Mouse (Mus musculus) hindbrain, embryonic 13.5 days (tissue): Measurements from ENCODE around the gene Hoxd13. TPM values are rescaled to one million over a fixed set of nuclear protein-coding genes. Genes with fewer than 3 reads are reported as not detected.

ENCODE experiments used
- ATAC-seq: fragments of 200-750 bp; cut with Nextera tagmentation; 2 replicates; pipeline ENCODE4 v1.8.0; 2017; ENCODE audit warnings: moderate TSS enrichment; ENCODE audit not compliant: low FRiP score
- H3K27ac ChIP-seq: fragments of 300-500 bp; sonication (generic); 2 replicates; pipeline ENCODE4 v1.5.1; 2015; ENCODE audit warnings: inconsistent platforms, mild to moderate bottlenecking, moderate library complexity
- H3K27me3 ChIP-seq: fragments of 300-500 bp; sonication (generic); 2 replicates; pipeline ENCODE4 v1.6.1; 2015; ENCODE audit warnings: mild to moderate bottlenecking, inconsistent platforms
- H3K36me3 ChIP-seq: fragments of 300-500 bp; sonication (generic); 2 replicates; pipeline ENCODE4 v1.6.1; 2015; ENCODE audit warnings: mild to moderate bottlenecking, inconsistent platforms
- H3K4me1 ChIP-seq: fragments of 300-500 bp; sonication (generic); replicated peaks from 2 replicates; pipeline ENCODE4 v1.6.1; 2015; ENCODE audit warnings: inconsistent platforms
- H3K4me2 ChIP-seq: fragments of 300-500 bp; sonication (generic); 2 replicates; pipeline ENCODE4 v1.6.1; 2015; ENCODE audit warnings: inconsistent platforms, mild to moderate bottlenecking, moderate library complexity
- H3K4me3 ChIP-seq: fragments of 300-500 bp; sonication (generic); 2 replicates; pipeline ENCODE4 v1.5.1; 2015; ENCODE audit warnings: mild to moderate bottlenecking, inconsistent platforms
- H3K9ac ChIP-seq: fragments of 300-500 bp; sonication (generic); 2 replicates; pipeline ENCODE4 v1.6.1; 2015; ENCODE audit warnings: mild to moderate bottlenecking, inconsistent platforms
- H3K9me3 ChIP-seq: fragments of 300-500 bp; sonication (generic); 2 replicates; pipeline ENCODE4 v1.6.1; 2016; ENCODE audit warnings: inconsistent platforms
- WGBS: fragments of 180-500 bp; shearing (Covaris S2); methylation state at CpG from one replicate; pipeline ENCODE4 v1.1.7; 2015; 5-methylcytosine and 5-hydroxymethylcytosine counted together
- polyA plus RNA-seq: library from polyadenylated mRNA; unstranded; fragments of >200 nt; fragmentation: Nextera tagmentation; extraction: Ambion mirVana; gene quantifications from 2 replicates; pipeline ENCODE4 v1.2.1, GENCODE M21; 2015

The Hoxd13 gene
- polyA plus RNA-seq, 1 experiment from 2014 or later, result not detected

- Histone ChIP-seq H3K4me3 (no peak overlapping the region), H3K36me3 (no peaks in the 10 kb centered on the region), H3K4me2 (no peak overlapping the region), H3K27me3 (peaks cover 96% of the 10 kb centered on the region), H3K27ac (no peak overlapping the region), H3K9ac (no peak overlapping the region), H3K9me3 (no peaks in the 10 kb centered on the region), H3K4me1 (peaks cover 18% of the 10 kb centered on the region)
- WGBS, result 4% methylated on average over 5 of the region's 5 CpGs
- no peak for ATAC-seq
Measured at GRCm38 (mm10) chr2:74709465-74710419, 41.6 kb downstream of the Hoxd13 start.

- H3K27me3 ChIP-seq, result peaks cover 96% of the 10 kb centered on the region
- H3K4me3 ChIP-seq, result peak overlapping the region; percentile 7; the same call in 1 of the 2 replicates
- peaks cover 10% of the 10 kb centered on the region for H3K4me1 ChIP-seq
- peak overlapping the region; percentile 40; the same call in 1 of the 2 replicates for H3K27ac ChIP-seq
- H3K4me2 ChIP-seq, result peak overlapping the region; percentile 27; the same call in 1 of the 2 replicates
- H3K9me3 ChIP-seq, result no peaks in the 10 kb centered on the region
- no peak for ATAC-seq
- no peaks in the 10 kb centered on the region for H3K36me3 ChIP-seq
- no peak overlapping the region for H3K9ac ChIP-seq
- WGBS, result 1% methylated on average over 16 of the region's 16 CpGs
Measured at GRCm38 (mm10) chr2:74710929-74711543, 42.9 kb downstream of the Hoxd13 start.

GRCm38 (mm10) chr2:74711721-74712621, 43.9 kb downstream of the Hoxd13 start, which contains the start of the genes Hoxd3 and Hoxd4:
Gene Hoxd3 (plus strand): TSS chr2:74711927.
Gene Hoxd4 (plus strand): TSS chr2:74711929.
- Histone ChIP-seq H3K4me1 (peaks cover 10% of the 10 kb centered on the region), H3K27me3 (peaks cover 96% of the 10 kb centered on the region), H3K9me3 (no peaks in the 10 kb centered on the region), H3K27ac (peak within 1 kb of the TSS; percentile 84), H3K4me2 (peak within 1 kb of the TSS; percentile 38), H3K9ac (peak within 1 kb of the TSS; percentile 70), H3K36me3 (no peaks in the 10 kb centered on the region), H3K4me3 (peak within 1 kb of the TSS; percentile 40)
- under 1% methylated on average over 65 of the region's 65 CpGs for WGBS
- ATAC-seq, result peak; percentile 19; the same call in 1 of the 2 replicates

DNA sequence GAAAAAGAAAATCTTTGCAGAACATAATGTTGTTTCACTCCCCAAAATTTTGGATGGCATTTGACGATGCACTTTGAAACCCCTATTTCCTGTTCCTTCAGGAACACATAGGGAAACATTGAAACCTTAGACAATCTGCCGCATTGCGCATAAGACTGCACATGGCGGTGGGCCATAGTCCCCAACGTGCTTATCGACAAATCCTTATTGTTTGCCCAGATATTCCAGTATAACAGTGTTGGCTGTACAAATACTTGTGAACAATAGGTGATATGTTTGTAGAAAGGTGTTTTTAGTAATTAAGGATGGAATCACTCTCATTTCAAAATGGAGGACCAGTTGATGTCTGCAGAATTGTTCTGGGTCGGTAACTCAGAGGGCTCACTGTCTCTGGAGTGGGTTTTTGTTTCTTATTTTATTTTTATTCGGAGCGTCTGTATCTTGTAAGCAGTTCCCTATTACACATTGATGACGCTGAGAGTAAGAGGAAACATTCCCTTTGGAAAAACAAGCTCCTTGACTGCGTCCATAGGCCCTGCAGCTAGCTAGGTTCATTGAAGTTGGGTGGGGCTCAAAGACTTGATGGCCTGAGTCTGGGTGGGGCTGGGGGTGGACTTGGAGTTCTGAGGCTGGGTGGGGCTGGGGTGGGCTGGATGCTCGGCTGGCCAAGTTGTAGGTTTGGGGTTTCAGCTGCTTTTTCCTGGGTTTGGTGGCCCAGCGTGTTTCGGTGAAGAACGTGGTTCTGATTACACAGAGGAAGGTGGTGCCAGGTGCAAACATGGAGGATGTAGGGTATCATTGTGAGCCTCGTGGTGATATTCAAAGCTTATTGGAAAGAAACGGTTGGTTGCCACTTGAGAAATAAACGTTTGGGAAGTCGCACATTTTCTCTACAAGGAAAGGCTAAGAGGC, 45.4 kb downstream of the Hoxd13 start:
- no peak for ATAC-seq
- no peaks in the 10 kb centered on the region for H3K9me3 ChIP-seq
- peak overlapping the region; percentile 40 for H3K4me3 ChIP-seq
- 0 out of 2 replicates have a peak overlapping the region, but pooled peaks have one; percentile 59 for H3K4me2 ChIP-seq
- H3K36me3 ChIP-seq, result no peaks in the 10 kb centered on the region
- H3K27me3 ChIP-seq, result peaks cover 97% of the 10 kb centered on the region
- H3K27ac ChIP-seq, result peak overlapping the region; percentile 46
- H3K9ac ChIP-seq, result no peak overlapping the region
- WGBS, result 8% methylated on average over 19 of the region's 19 CpGs
- peaks cover 10% of the 10 kb centered on the region for H3K4me1 ChIP-seq

DNA sequence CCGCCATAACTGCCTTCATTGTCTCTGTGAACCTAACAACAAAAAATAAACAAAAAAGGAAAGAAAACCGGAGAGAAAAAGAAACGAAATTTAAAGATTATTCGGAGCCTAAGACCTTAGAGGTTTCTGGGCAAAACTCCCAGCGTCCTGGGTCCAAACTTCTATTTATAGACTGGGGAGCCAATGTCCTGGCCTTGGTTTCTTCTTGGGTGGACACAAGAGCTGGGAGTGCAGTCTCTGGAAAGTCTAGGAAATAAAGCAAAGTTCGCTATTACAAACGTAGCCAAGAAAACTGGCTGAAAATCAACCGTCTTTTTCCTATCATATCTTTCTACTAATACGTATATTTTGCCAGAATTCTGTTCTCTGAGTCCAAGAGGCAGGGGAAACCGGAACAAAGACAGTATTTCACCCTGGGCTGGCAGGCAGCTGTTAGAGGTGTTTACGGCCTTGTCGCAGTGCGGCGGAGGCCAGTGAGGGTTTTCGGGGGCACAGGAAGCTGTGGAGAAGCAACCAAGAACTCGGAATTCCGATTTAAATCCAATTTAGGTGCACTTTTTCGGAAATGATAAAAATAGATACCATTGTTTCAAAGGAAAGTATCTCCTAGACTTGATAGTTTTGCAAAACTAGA, 46.2 kb downstream of the Hoxd13 start:
- Histone ChIP-seq H3K27ac (peak overlapping the region; percentile 46), H3K9me3 (no peaks in the 10 kb centered on the region), H3K4me3 (peak overlapping the region; percentile 40), H3K4me2 (peak overlapping the region; percentile 59; the same call in 1 of the 2 replicates), H3K9ac (peak overlapping the region; percentile 29), H3K4me1 (peaks cover 10% of the 10 kb centered on the region), H3K27me3 (peaks cover 97% of the 10 kb centered on the region), H3K36me3 (no peaks in the 10 kb centered on the region)
- no peak for ATAC-seq
- WGBS, result 4% methylated on average over 18 of the region's 18 CpGs

GRCm38 (mm10) chr2:74714881-74715280, 46.8 kb downstream of the Hoxd13 start:
- WGBS, result 2% methylated on average over 14 of the region's 14 CpGs
- H3K27me3 ChIP-seq, result peaks cover 97% of the 10 kb centered on the region
- H3K4me1 ChIP-seq, result peaks cover 10% of the 10 kb centered on the region
- peak overlapping the region; percentile 40 for H3K4me3 ChIP-seq
- no peaks in the 10 kb centered on the region for H3K36me3 ChIP-seq
- ATAC-seq, result 0 out of 2 replicates have a peak, but pooled peaks have one; percentile 61
- H3K4me2 ChIP-seq, result peak overlapping the region; percentile 59
- H3K9ac ChIP-seq, result peak overlapping the region; percentile 29; the same call in 1 of the 2 replicates
- 0 out of 2 replicates have a peak overlapping the region, but pooled peaks have one; percentile 23 for H3K27ac ChIP-seq
- no peaks in the 10 kb centered on the region for H3K9me3 ChIP-seq

- peaks cover 10% of the 10 kb centered on the region for H3K4me1 ChIP-seq
- no peak overlapping the region for H3K27ac ChIP-seq
- ATAC-seq, result peak; percentile 85
- no peaks in the 10 kb centered on the region for H3K9me3 ChIP-seq
- H3K9ac ChIP-seq, result peak overlapping the region; percentile 58
- H3K27me3 ChIP-seq, result peaks cover 97% of the 10 kb centered on the region
- H3K4me3 ChIP-seq, result peak overlapping the region; percentile 40
- H3K4me2 ChIP-seq, result peak overlapping the region; percentile 59
- H3K36me3 ChIP-seq, result no peaks in the 10 kb centered on the region
- WGBS, result 2% methylated on average over 26 of the region's 26 CpGs
Measured at GRCm38 (mm10) chr2:74715504-74716241, 47.6 kb downstream of the Hoxd13 start.

GRCm38 (mm10) chr2:74720384-74720783, 52.3 kb downstream of the Hoxd13 start:
- H3K27ac ChIP-seq, result no peak overlapping the region
- 12% methylated on average over 2 of the region's 2 CpGs for WGBS
- H3K4me1 ChIP-seq, result peaks cover 30% of the 10 kb centered on the region
- peaks cover 99% of the 10 kb centered on the region for H3K27me3 ChIP-seq
- no peak for ATAC-seq
- no peak overlapping the region for H3K9ac ChIP-seq
- H3K9me3 ChIP-seq, result no peaks in the 10 kb centered on the region
- no peak overlapping the region for H3K4me2 ChIP-seq
- H3K36me3 ChIP-seq, result no peaks in the 10 kb centered on the region
- no peak overlapping the region for H3K4me3 ChIP-seq

DNA sequence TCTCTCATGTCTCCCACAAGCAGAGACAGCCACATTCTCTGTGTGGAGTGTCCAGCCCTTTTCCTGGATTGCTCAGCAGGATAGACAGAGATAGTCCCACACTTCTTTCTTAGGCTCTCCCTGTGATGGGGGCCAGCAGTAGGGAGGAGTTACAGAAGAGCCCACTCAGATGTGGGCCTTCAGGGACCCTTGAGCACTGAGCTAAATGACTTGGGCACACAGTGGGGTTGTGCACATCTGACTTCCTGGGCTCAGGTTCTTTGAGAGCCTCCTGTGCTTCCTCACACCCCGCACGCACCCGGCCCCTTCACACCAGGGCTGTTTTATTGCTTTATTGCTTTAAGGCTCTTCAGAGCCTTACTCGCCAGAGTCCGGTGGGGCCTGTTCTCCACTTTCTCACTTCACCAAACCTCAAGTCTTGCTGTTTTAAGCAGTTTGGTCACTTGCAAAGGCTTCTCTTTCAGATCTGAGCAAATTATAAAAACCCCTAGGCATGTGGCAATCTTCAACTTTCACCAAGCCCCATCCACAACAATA, 52.9 kb downstream of the Hoxd13 start:
- Histone ChIP-seq H3K4me2 (0 out of 2 replicates have a peak overlapping the region, but pooled peaks have one; percentile 0), H3K4me1 (peaks cover 35% of the 10 kb centered on the region), H3K9me3 (no peaks in the 10 kb centered on the region), H3K9ac (no peak overlapping the region), H3K4me3 (no peak overlapping the region), H3K36me3 (no peaks in the 10 kb centered on the region), H3K27me3 (peaks cover 98% of the 10 kb centered on the region), H3K27ac (0 out of 2 replicates have a peak overlapping the region, but pooled peaks have one; percentile 2)
- 4% methylated on average over 5 of the region's 5 CpGs for WGBS
- no peak for ATAC-seq
